Mouse (Mus musculus): ENCODE measurements around the gene Gzmm. TPM values are rescaled to one million over a fixed set of nuclear protein-coding genes. Genes with fewer than 3 reads are reported as not detected.

The Gzmm gene
- polyA plus RNA-seq, 1 experiment from 2014 or later, result 0.26 TPM

GRCm38 (mm10) chr10:79706406-79707094 is 17.7 kb downstream of the Gzmm start:
- ATAC-seq, result no peak
- peak overlapping the region; percentile 91 for H3K4me2 ChIP-seq
- H3K9ac ChIP-seq, result peak overlapping the region; percentile 98
- H3K27me3 ChIP-seq (replicated peaks), result no peaks in the 10 kb centered on the region
- peaks cover 55% of the 10 kb centered on the region for H3K36me3 ChIP-seq
- 62% methylated on average over 5 of the region's 5 CpGs for WGBS (ENCODE audit: insufficient replicate concordance)
- no peaks in the 10 kb centered on the region for H3K9me3 ChIP-seq (replicated peaks)
- peak overlapping the region; percentile 89 for H3K4me3 ChIP-seq
- peak overlapping the region; percentile 96 for H3K27ac ChIP-seq
- H3K4me1 ChIP-seq, result peaks cover 71% of the 10 kb centered on the region

GRCm38 (mm10) chr10:79707162-79707561 is 18.3 kb downstream of the Gzmm start:
- ATAC-seq, result no peak
- Histone ChIP-seq H3K36me3 (peaks cover 61% of the 10 kb centered on the region), H3K4me2 (peak overlapping the region; percentile 91), H3K4me1 (peaks cover 77% of the 10 kb centered on the region), H3K9ac (peak overlapping the region; percentile 98), H3K4me3 (peak overlapping the region; percentile 89), H3K27ac (peak overlapping the region; percentile 96), H3K27me3 (replicated peaks) (no peaks in the 10 kb centered on the region), H3K9me3 (replicated peaks) (no peaks in the 10 kb centered on the region)
- WGBS (ENCODE audit: insufficient replicate concordance), result 58% methylated on average over 1 of the region's 1 CpGs

- Histone ChIP-seq H3K9me3 (replicated peaks) (no peaks in the 10 kb centered on the region), H3K4me1 (peaks cover 83% of the 10 kb centered on the region), H3K27me3 (replicated peaks) (no peaks in the 10 kb centered on the region), H3K9ac (peak overlapping the region; percentile 98), H3K4me2 (peak overlapping the region; percentile 91), H3K36me3 (peaks cover 62% of the 10 kb centered on the region), H3K27ac (peak overlapping the region; percentile 96), H3K4me3 (peak overlapping the region; percentile 89)
- WGBS (ENCODE audit: insufficient replicate concordance), result 54% methylated on average over 4 of the region's 4 CpGs
- no peak for ATAC-seq
Observed at GRCm38 (mm10) chr10:79707759-79708158, 18.9 kb downstream of the Gzmm start.

- Histone ChIP-seq H3K27me3 (replicated peaks) (peaks cover under 1% of the 10 kb centered on the region; the same call in 1 of the 2 replicates), H3K9me3 (replicated peaks) (no peaks in the 10 kb centered on the region), H3K4me1 (peaks cover 89% of the 10 kb centered on the region), H3K4me2 (peak overlapping the region; percentile 91), H3K36me3 (peaks cover 62% of the 10 kb centered on the region), H3K4me3 (peak overlapping the region; percentile 18), H3K27ac (peak overlapping the region; percentile 96), H3K9ac (peak overlapping the region; percentile 98)
- ATAC-seq, result no peak
- 85% methylated on average over 21 of the region's 21 CpGs for WGBS (ENCODE audit: insufficient replicate concordance)
Observed at GRCm38 (mm10) chr10:79708668-79709067, 19.8 kb downstream of the Gzmm start.

- Histone ChIP-seq H3K4me2 (peak overlapping the region; percentile 91), H3K36me3 (peaks cover 62% of the 10 kb centered on the region)
Observed at GRCm38 (mm10) chr10:79709307-79709706, 20.5 kb downstream of the Gzmm start.

GRCm38 (mm10) chr10:79712029-79712428 is 23.2 kb downstream of the Gzmm start:
- Histone ChIP-seq H3K4me2 (0 out of 2 replicates have a peak overlapping the region, but pooled peaks have one; percentile 52), H3K27ac (peak overlapping the region; percentile 80), H3K36me3 (peaks cover 53% of the 10 kb centered on the region), H3K9ac (no peak overlapping the region), H3K4me3 (no peak overlapping the region), H3K4me1 (peaks cover 80% of the 10 kb centered on the region), H3K27me3 (replicated peaks) (peaks cover 34% of the 10 kb centered on the region), H3K9me3 (replicated peaks) (no peaks in the 10 kb centered on the region)
- peak; percentile 42 for ATAC-seq
- WGBS (ENCODE audit: insufficient replicate concordance), result 74% methylated on average over 1 of the region's 1 CpGs

More at GRCm38 (mm10) chr10:79709307-79709706, 20.5 kb downstream of the Gzmm start:
- H3K4me3 ChIP-seq, result peak overlapping the region; percentile 18; the same call in 1 of the 2 replicates
- peaks cover 89% of the 10 kb centered on the region for H3K4me1 ChIP-seq
- no peak for ATAC-seq
- peaks cover 7% of the 10 kb centered on the region for H3K27me3 ChIP-seq (replicated peaks)
- H3K27ac ChIP-seq, result peak overlapping the region; percentile 96; the same call in 1 of the 2 replicates
- 33% methylated on average over 7 of the region's 7 CpGs for WGBS (ENCODE audit: insufficient replicate concordance)
- H3K9me3 ChIP-seq (replicated peaks), result no peaks in the 10 kb centered on the region
- no peak overlapping the region; the same call in 1 of the 2 replicates for H3K9ac ChIP-seq

- Histone ChIP-seq H3K4me1 (peaks cover 80% of the 10 kb centered on the region), H3K9ac (peak overlapping the region; percentile 57), H3K36me3 (peaks cover 47% of the 10 kb centered on the region), H3K4me2 (peak overlapping the region; percentile 52), H3K4me3 (no peak overlapping the region), H3K27ac (peak overlapping the region; percentile 92), H3K27me3 (replicated peaks) (peaks cover 40% of the 10 kb centered on the region), H3K9me3 (replicated peaks) (no peaks in the 10 kb centered on the region)
- peak; percentile 94 for ATAC-seq
- 12% methylated on average over 4 of the region's 6 CpGs for WGBS (ENCODE audit: insufficient replicate concordance)
Observed at GRCm38 (mm10) chr10:79712499-79713126, 23.8 kb downstream of the Gzmm start.

GRCm38 (mm10) chr10:79713163-79713562 is 24.3 kb downstream of the Gzmm start:
- H3K4me3 ChIP-seq, result no peak overlapping the region
- peak overlapping the region; percentile 57 for H3K9ac ChIP-seq
- H3K4me2 ChIP-seq, result peak overlapping the region; percentile 52
- peaks cover 46% of the 10 kb centered on the region for H3K27me3 ChIP-seq (replicated peaks)
- ATAC-seq, result no peak
- H3K36me3 ChIP-seq, result peaks cover 41% of the 10 kb centered on the region
- H3K9me3 ChIP-seq (replicated peaks), result no peaks in the 10 kb centered on the region
- H3K4me1 ChIP-seq, result peaks cover 77% of the 10 kb centered on the region
- 25% methylated on average over 1 of the region's 1 CpGs for WGBS (ENCODE audit: insufficient replicate concordance)
- H3K27ac ChIP-seq, result peak overlapping the region; percentile 92

- Histone ChIP-seq H3K36me3 (peaks cover 23% of the 10 kb centered on the region), H3K9ac (no peak overlapping the region), H3K4me2 (no peak overlapping the region), H3K27me3 (replicated peaks) (peaks cover 64% of the 10 kb centered on the region), H3K9me3 (replicated peaks) (no peaks in the 10 kb centered on the region), H3K4me1 (peaks cover 58% of the 10 kb centered on the region), H3K27ac (no peak overlapping the region), H3K4me3 (no peak overlapping the region)
- no peak for ATAC-seq
- WGBS (ENCODE audit: insufficient replicate concordance), result 52% methylated on average over 4 of the region's 4 CpGs
Observed at GRCm38 (mm10) chr10:79714996-79715395, 26.2 kb downstream of the Gzmm start.

- peaks cover 9% of the 10 kb centered on the region for H3K36me3 ChIP-seq
- no peaks in the 10 kb centered on the region for H3K9me3 ChIP-seq (replicated peaks)
- H3K4me2 ChIP-seq, result peak within 1 kb of the TSS; percentile 86
- ATAC-seq, result no peak
- H3K27me3 ChIP-seq (replicated peaks), result peaks cover 78% of the 10 kb centered on the region
- peaks cover 44% of the 10 kb centered on the region for H3K4me1 ChIP-seq
- peak within 1 kb of the TSS; percentile 66 for H3K4me3 ChIP-seq
- H3K27ac ChIP-seq, result no peak within 1 kb of the TSS
- H3K9ac ChIP-seq, result peak within 1 kb of the TSS; percentile 41; the same call in 1 of the 2 replicates
- WGBS (ENCODE audit: insufficient replicate concordance), result 2% methylated on average over 58 of the region's 91 CpGs
Observed at GRCm38 (mm10) chr10:79716254-79716987, 27.6 kb downstream of the Gzmm start, which contains the start of gene Hcn2. Hcn2 (plus strand) TSS chr10:79716634.

GRCm38 (mm10) chr10:79716988-79717355 is 28.2 kb downstream of the Gzmm start:
- Histone ChIP-seq H3K4me3 (peak overlapping the region; percentile 66), H3K27ac (no peak overlapping the region), H3K27me3 (replicated peaks) (peaks cover 84% of the 10 kb centered on the region), H3K9ac (peak overlapping the region; percentile 41; the same call in 1 of the 2 replicates), H3K4me1 (peaks cover 39% of the 10 kb centered on the region), H3K4me2 (peak overlapping the region; percentile 86), H3K9me3 (replicated peaks) (no peaks in the 10 kb centered on the region), H3K36me3 (peaks cover 3% of the 10 kb centered on the region)
- 4% methylated on average over 44 of the region's 44 CpGs for WGBS (ENCODE audit: insufficient replicate concordance)
- ATAC-seq, result no peak

All from liver, embryonic 12.5 days (tissue).